Mouse (Mus musculus): ENCODE results near the gene Cdk15. TPM values are rescaled to one million over a fixed set of nuclear protein-coding genes. Genes with fewer than 3 reads are reported as not detected.
A peak's percentile ranks its signal among the peaks of the same experiment; 100 is the strongest.

Cdk15 gene
- 0.13 and 0.21 TPM in 2 replicates for polyA plus RNA-seq (2014; fragmentation: Nextera tagmentation; extraction: Ambion mirVana)

- Histone ChIP-seq H3K9ac (ENCODE audit: low read length) (no peak within 1 kb of the TSS), H3K27ac (replicated peaks; ENCODE audit: low read depth, low read length) (no peak within 1 kb of the TSS), H3K4me3 (ENCODE audit: low read depth, low read length) (no peak within 1 kb of the TSS), H3K4me2 (ENCODE audit: low read depth, severe bottlenecking) (no peak within 1 kb of the TSS), H3K27me3 (ENCODE audit: control insufficient read depth, insufficient read depth, low read length) (no peaks in the 10 kb centered on the region), H3K4me1 (ENCODE audit: control insufficient read depth, insufficient read depth, low read length) (peaks cover 14% of the 10 kb centered on the region), H3K36me3 (ENCODE audit: control insufficient read depth, insufficient read depth, low read length) (no peaks in the 10 kb centered on the region), H3K9me3 (ENCODE audit: control insufficient read depth, low read length) (no peaks in the 10 kb centered on the region)
- WGBS: 9% methylated on average over 13 of the region's 13 CpGs
- peak; percentile 45 for DNase-seq (ENCODE audit: low spot score)
- no peak for ATAC-seq (ENCODE audit: insufficient number of reproducible peaks, low FRiP score, low TSS enrichment, low read depth)
These were observed at the start of gene Cdk15 for GRCm38 (mm10) chr1:59256751-59257231. Gene Cdk15 (plus strand): TSS chr1:59256906.

- Histone ChIP-seq H3K36me3 (ENCODE audit: control insufficient read depth, insufficient read depth, low read length) (no peaks in the 10 kb centered on the region), H3K27me3 (ENCODE audit: control insufficient read depth, insufficient read depth, low read length) (no peaks in the 10 kb centered on the region), H3K9ac (ENCODE audit: low read length) (no peak overlapping the region), H3K9me3 (ENCODE audit: control insufficient read depth, low read length) (no peaks in the 10 kb centered on the region), H3K27ac (replicated peaks; ENCODE audit: low read depth, low read length) (no peak overlapping the region), H3K4me3 (ENCODE audit: low read depth, low read length) (no peak overlapping the region), H3K4me1 (ENCODE audit: control insufficient read depth, insufficient read depth, low read length) (no peaks in the 10 kb centered on the region), H3K4me2 (ENCODE audit: low read depth, severe bottlenecking) (no peak overlapping the region)
- WGBS: 96% methylated on average over 1 of the region's 1 CpGs
- no peak for DNase-seq (ENCODE audit: low spot score)
- ATAC-seq (ENCODE audit: insufficient number of reproducible peaks, low FRiP score, low TSS enrichment, low read depth): no peak
These were observed 48.4 kb upstream of the Cdk15 start for GRCm38 (mm10) chr1:59208331-59208730.

GRCm38 (mm10) chr1:59211651-59212050 is 45.1 kb upstream of the Cdk15 start:
- H3K4me3 ChIP-seq (ENCODE audit: low read depth, low read length): no peak overlapping the region
- ATAC-seq (ENCODE audit: insufficient number of reproducible peaks, low FRiP score, low TSS enrichment, low read depth): no peak
- 87% methylated on average over 4 of the region's 4 CpGs for WGBS

GRCm38 (mm10) chr1:59212076-59212779 is 44.5 kb upstream of the Cdk15 start:
- H3K27me3 ChIP-seq (ENCODE audit: control insufficient read depth, insufficient read depth, low read length): no peaks in the 10 kb centered on the region
- no peak overlapping the region for H3K27ac ChIP-seq (replicated peaks; ENCODE audit: low read depth, low read length)
- H3K4me3 ChIP-seq (ENCODE audit: low read depth, low read length): no peak overlapping the region
- WGBS: 85% methylated on average over 5 of the region's 5 CpGs
- H3K9ac ChIP-seq (ENCODE audit: low read length): no peak overlapping the region
- ATAC-seq (ENCODE audit: insufficient number of reproducible peaks, low FRiP score, low TSS enrichment, low read depth) (no peak), DNase-seq (ENCODE audit: low spot score) (no peak)
- no peaks in the 10 kb centered on the region for H3K4me1 ChIP-seq (ENCODE audit: control insufficient read depth, insufficient read depth, low read length)
- 0 out of 2 replicates have a peak, but pooled peaks cover 2% of the 10 kb centered on the region for H3K36me3 ChIP-seq (ENCODE audit: control insufficient read depth, insufficient read depth, low read length)
- H3K4me2 ChIP-seq (ENCODE audit: low read depth, severe bottlenecking): no peak overlapping the region
- no peaks in the 10 kb centered on the region for H3K9me3 ChIP-seq (ENCODE audit: control insufficient read depth, low read length)

More at GRCm38 (mm10) chr1:59211651-59212050, 45.1 kb upstream of the Cdk15 start:
- Histone ChIP-seq H3K9ac (ENCODE audit: low read length) (no peak overlapping the region), H3K36me3 (ENCODE audit: control insufficient read depth, insufficient read depth, low read length) (0 out of 2 replicates have a peak, but pooled peaks cover 2% of the 10 kb centered on the region), H3K27ac (replicated peaks; ENCODE audit: low read depth, low read length) (no peak overlapping the region), H3K9me3 (ENCODE audit: control insufficient read depth, low read length) (no peaks in the 10 kb centered on the region), H3K4me2 (ENCODE audit: low read depth, severe bottlenecking) (no peak overlapping the region), H3K27me3 (ENCODE audit: control insufficient read depth, insufficient read depth, low read length) (no peaks in the 10 kb centered on the region), H3K4me1 (ENCODE audit: control insufficient read depth, insufficient read depth, low read length) (no peaks in the 10 kb centered on the region)
- DNase-seq (ENCODE audit: low spot score): no peak

GRCm38 (mm10) chr1:59212951-59213350 is 43.8 kb upstream of the Cdk15 start:
- no peaks in the 10 kb centered on the region for H3K9me3 ChIP-seq (ENCODE audit: control insufficient read depth, low read length)
- WGBS: no CpG with 5 or more reads among the region's 1 CpGs

GRCm38 (mm10) chr1:59215446-59215845 is 41.3 kb upstream of the Cdk15 start:
- Histone ChIP-seq H3K27ac (replicated peaks; ENCODE audit: low read depth, low read length) (no peak overlapping the region), H3K36me3 (ENCODE audit: control insufficient read depth, insufficient read depth, low read length) (0 out of 2 replicates have a peak, but pooled peaks cover 2% of the 10 kb centered on the region), H3K4me2 (ENCODE audit: low read depth, severe bottlenecking) (no peak overlapping the region), H3K4me1 (ENCODE audit: control insufficient read depth, insufficient read depth, low read length) (no peaks in the 10 kb centered on the region), H3K27me3 (ENCODE audit: control insufficient read depth, insufficient read depth, low read length) (no peaks in the 10 kb centered on the region), H3K9me3 (ENCODE audit: control insufficient read depth, low read length) (no peaks in the 10 kb centered on the region), H3K4me3 (ENCODE audit: low read depth, low read length) (no peak overlapping the region), H3K9ac (ENCODE audit: low read length) (no peak overlapping the region)
- ATAC-seq (ENCODE audit: insufficient number of reproducible peaks, low FRiP score, low TSS enrichment, low read depth): no peak
- DNase-seq (ENCODE audit: low spot score): no peak
- WGBS: 94% methylated on average over 11 of the region's 11 CpGs

More at GRCm38 (mm10) chr1:59212951-59213350, 43.8 kb upstream of the Cdk15 start:
- Histone ChIP-seq H3K4me3 (ENCODE audit: low read depth, low read length) (no peak overlapping the region), H3K27me3 (ENCODE audit: control insufficient read depth, insufficient read depth, low read length) (no peaks in the 10 kb centered on the region), H3K4me2 (ENCODE audit: low read depth, severe bottlenecking) (no peak overlapping the region), H3K27ac (replicated peaks; ENCODE audit: low read depth, low read length) (no peak overlapping the region), H3K36me3 (ENCODE audit: control insufficient read depth, insufficient read depth, low read length) (0 out of 2 replicates have a peak, but pooled peaks cover 2% of the 10 kb centered on the region), H3K4me1 (ENCODE audit: control insufficient read depth, insufficient read depth, low read length) (no peaks in the 10 kb centered on the region), H3K9ac (ENCODE audit: low read length) (no peak overlapping the region)
- DNase-seq (ENCODE audit: low spot score) (no peak), ATAC-seq (ENCODE audit: insufficient number of reproducible peaks, low FRiP score, low TSS enrichment, low read depth) (no peak)

- Histone ChIP-seq H3K9me3 (ENCODE audit: control insufficient read depth, low read length) (no peaks in the 10 kb centered on the region), H3K4me1 (ENCODE audit: control insufficient read depth, insufficient read depth, low read length) (no peaks in the 10 kb centered on the region), H3K36me3 (ENCODE audit: control insufficient read depth, insufficient read depth, low read length) (no peaks in the 10 kb centered on the region), H3K9ac (ENCODE audit: low read length) (no peak overlapping the region), H3K27ac (replicated peaks; ENCODE audit: low read depth, low read length) (no peak overlapping the region), H3K27me3 (ENCODE audit: control insufficient read depth, insufficient read depth, low read length) (no peaks in the 10 kb centered on the region), H3K4me2 (ENCODE audit: low read depth, severe bottlenecking) (no peak overlapping the region), H3K4me3 (ENCODE audit: low read depth, low read length) (no peak overlapping the region)
- WGBS: 89% methylated on average over 3 of the region's 3 CpGs
- no peak for DNase-seq (ENCODE audit: low spot score)
- no peak for ATAC-seq (ENCODE audit: insufficient number of reproducible peaks, low FRiP score, low TSS enrichment, low read depth)
These were observed 36.3 kb upstream of the Cdk15 start for GRCm38 (mm10) chr1:59220371-59220770.

GRCm38 (mm10) chr1:59221591-59221990 is 35.1 kb upstream of the Cdk15 start:
- Histone ChIP-seq H3K27ac (replicated peaks; ENCODE audit: low read depth, low read length) (no peak overlapping the region), H3K9me3 (ENCODE audit: control insufficient read depth, low read length) (no peaks in the 10 kb centered on the region), H3K36me3 (ENCODE audit: control insufficient read depth, insufficient read depth, low read length) (no peaks in the 10 kb centered on the region), H3K4me2 (ENCODE audit: low read depth, severe bottlenecking) (no peak overlapping the region), H3K4me3 (ENCODE audit: low read depth, low read length) (no peak overlapping the region), H3K4me1 (ENCODE audit: control insufficient read depth, insufficient read depth, low read length) (no peaks in the 10 kb centered on the region), H3K9ac (ENCODE audit: low read length) (no peak overlapping the region), H3K27me3 (ENCODE audit: control insufficient read depth, insufficient read depth, low read length) (no peaks in the 10 kb centered on the region)
- no peak for DNase-seq (ENCODE audit: low spot score)
- no peak for ATAC-seq (ENCODE audit: insufficient number of reproducible peaks, low FRiP score, low TSS enrichment, low read depth)
- 99% methylated on average over 2 of the region's 2 CpGs for WGBS

Data from limb, embryonic 11.5 days (tissue).